Mouse (Mus musculus) liver, embryonic 14.5 days (tissue): ENCODE data around the gene Foxn3. TPM values are rescaled to one million over a fixed set of nuclear protein-coding genes. Genes with fewer than 3 reads are reported as not detected.

Source experiments
- ATAC-seq: fragments of 200-750 bp; cut with Nextera tagmentation; 2 replicates; pipeline ENCODE4 v1.8.0; 2017; ENCODE audit warnings: moderate number of reproducible peaks, mild to moderate bottlenecking, moderate library complexity; ENCODE audit not compliant: insufficient read depth
- DNase-seq, 3 experiments: peaks; one replicate each; pipeline ENCODE4 v3.0.0-alpha.2; 2012 to 2013; ENCODE audit warnings: low read depth in 3 of 3, low spot score in 3 of 3
- H3K27ac ChIP-seq: fragments of 300-500 bp; sonication (generic); 2 replicates; pipeline ENCODE4 v1.5.1; 2014; ENCODE audit warnings: moderate library complexity, mild to moderate bottlenecking, control low read depth, inconsistent platforms
- H3K27me3 ChIP-seq: fragments of 300-500 bp; sonication (generic); 2 replicates; pipeline ENCODE4 v1.6.1; 2014; ENCODE audit warnings: mild to moderate bottlenecking, low read length, moderate library complexity; ENCODE audit not compliant: control insufficient read depth, insufficient read depth
- H3K36me3 ChIP-seq: fragments of 300-500 bp; sonication (generic); replicated peaks from 2 replicates; pipeline ENCODE4 v1.6.1; 2014; ENCODE audit warnings: low read depth; ENCODE audit not compliant: control insufficient read depth, insufficient read depth
- H3K4me1 ChIP-seq, 2 experiments: fragments of 200-500 bp in 1 of 2; fragments of 300-500 bp in 1 of 2; sonication (generic) in 1 of 2; replicated peaks; 2 replicates each; pipeline ENCODE4 v1.6.1; 2012 to 2014; ENCODE audit warnings: antibody characterized with exemption in 1 of 2, inconsistent platforms in 1 of 2, low read length in 1 of 2; ENCODE audit not compliant: control insufficient read depth in 2 of 2, insufficient read depth in 2 of 2
- H3K4me2 ChIP-seq: fragments of 300-500 bp; sonication (generic); 2 replicates; pipeline ENCODE4 v1.6.1; 2014; ENCODE audit warnings: low read depth, mild to moderate bottlenecking, control low read depth, moderate library complexity
- H3K4me3 ChIP-seq, 2 experiments: fragments of 200-500 bp in 1 of 2; fragments of 300-500 bp in 1 of 2; sonication (generic) in 1 of 2; 2 replicates each; pipeline ENCODE4 v1.5.1; 2012 to 2014; ENCODE audit warnings: low read depth in 2 of 2, low read length in 2 of 2, mild to moderate bottlenecking in 2 of 2, control low read depth in 1 of 2, inconsistent platforms in 1 of 2, moderate library complexity in 1 of 2; ENCODE audit not compliant: insufficient read depth in 1 of 2
- H3K9ac ChIP-seq: fragments of 300-500 bp; sonication (generic); replicated peaks from 2 replicates; pipeline ENCODE4 v1.6.1; 2014; ENCODE audit warnings: mild to moderate bottlenecking, control low read depth, moderate library complexity
- H3K9me3 ChIP-seq: fragments of 300-500 bp; sonication (generic); 2 replicates; pipeline ENCODE4 v1.6.1; 2016; ENCODE audit warnings: low read length, mixed read lengths; ENCODE audit not compliant: control insufficient read depth
- CTCF ChIP-seq: IDR thresholded peaks from 2 replicates; pipeline ENCODE4 v1.5.1; 2016; ENCODE audit warnings: antibody characterized with exemption, low read depth, control low read depth
- EP300 ChIP-seq: IDR thresholded peaks from 2 replicates; pipeline ENCODE4 v1.6.1; 2016; ENCODE audit warnings: antibody characterized with exemption, low read depth
- WGBS: fragments of 180-500 bp; shearing (Covaris S2); extraction: QIAGEN DNeasy Blood & Tissue Kit; methylation state at CpG from one replicate; pipeline ENCODE4 v1.1.7; 2014; ENCODE audit not compliant: insufficient replicate concordance; 5-methylcytosine and 5-hydroxymethylcytosine counted together
- polyA plus RNA-seq, 2 experiments: library from polyadenylated mRNA; depleted of rRNA in 1 of 2; stranded (reverse) in 1 of 2; unstranded in 1 of 2; fragments of >200 nt; fragmentation: Nextera tagmentation in 1 of 2; extraction: Ambion mirVana in 1 of 2; gene quantifications; 2 replicates each; pipeline versions ENCODE4 v1.2.1 to v1.2.3; 2012 to 2014

Foxn3 gene
- polyA plus RNA-seq, 2 experiments, result 2.7 to 13.6 TPM

GRCm38 (mm10) chr12:99510759-99511158 lies 52.6 kb downstream of the Foxn3 start:
- H3K27me3 ChIP-seq, result no peaks in the 10 kb centered on the region
- no peak overlapping the region for H3K9ac ChIP-seq
- no peak for ATAC-seq
- no peaks in the 10 kb centered on the region for H3K36me3 ChIP-seq
- H3K4me3 ChIP-seq, result no peak overlapping the region
- DNase-seq, result no peak
- WGBS, result 63% methylated on average over 5 of the region's 5 CpGs
- H3K9me3 ChIP-seq, result no peaks in the 10 kb centered on the region
- no peak overlapping the region for H3K27ac ChIP-seq
- no peak for TF ChIP-seq CTCF
- H3K4me2 ChIP-seq, result no peak overlapping the region
- H3K4me1 ChIP-seq, result peaks cover 0 to 4% of the 10 kb centered on the region in 2 experiments; a peak in 1 of 4 replicates

- H3K4me1 ChIP-seq, result no peaks in the 10 kb centered on the region
- TF ChIP-seq EP300 (no peak), CTCF (no peak)
- no peak overlapping the region for H3K9ac ChIP-seq
- no peak for ATAC-seq
- H3K4me2 ChIP-seq, result no peak overlapping the region
- no peaks in the 10 kb centered on the region for H3K27me3 ChIP-seq
- WGBS, result 63% methylated on average over 4 of the region's 4 CpGs
- H3K36me3 ChIP-seq, result no peaks in the 10 kb centered on the region
- no peaks in the 10 kb centered on the region for H3K9me3 ChIP-seq
- no peak overlapping the region for H3K27ac ChIP-seq
- DNase-seq, result no peak
- H3K4me3 ChIP-seq, result no peak overlapping the region
Observed at GRCm38 (mm10) chr12:99502225-99502624, 61.2 kb downstream of the Foxn3 start.

GRCm38 (mm10) chr12:99498978-99499694 lies 64.2 kb downstream of the Foxn3 start:
- TF ChIP-seq CTCF (no peak), EP300 (no peak)
- ATAC-seq (no peak), DNase-seq (no peak)
- Histone ChIP-seq H3K36me3 (no peaks in the 10 kb centered on the region), H3K4me1 (no peaks in the 10 kb centered on the region), H3K4me3 (no peak overlapping the region), H3K27ac (no peak overlapping the region), H3K9me3 (no peaks in the 10 kb centered on the region), H3K9ac (no peak overlapping the region), H3K27me3 (no peaks in the 10 kb centered on the region), H3K4me2 (no peak overlapping the region)
- 64% methylated on average over 9 of the region's 9 CpGs for WGBS

GRCm38 (mm10) chr12:99498189-99498977 lies 65.0 kb downstream of the Foxn3 start:
- no peak for DNase-seq
- no peaks in the 10 kb centered on the region for H3K4me1 ChIP-seq
- H3K9me3 ChIP-seq, result no peaks in the 10 kb centered on the region

GRCm38 (mm10) chr12:99496945-99497344 lies 66.4 kb downstream of the Foxn3 start:
- ATAC-seq, result no peak
- no peaks in the 10 kb centered on the region for H3K27me3 ChIP-seq
- H3K4me3 ChIP-seq, result no peak overlapping the region
- WGBS, result 50% methylated on average over 3 of the region's 3 CpGs
- no peak overlapping the region for H3K4me2 ChIP-seq
- no peaks in the 10 kb centered on the region for H3K4me1 ChIP-seq
- DNase-seq, result no peak
- H3K9me3 ChIP-seq, result no peaks in the 10 kb centered on the region
- no peaks in the 10 kb centered on the region for H3K36me3 ChIP-seq
- H3K27ac ChIP-seq, result no peak overlapping the region
- no peak overlapping the region for H3K9ac ChIP-seq
- TF ChIP-seq CTCF (no peak), EP300 (no peak)

More at GRCm38 (mm10) chr12:99498189-99498977, 65.0 kb downstream of the Foxn3 start:
- ATAC-seq, result no peak
- Histone ChIP-seq H3K9ac (no peak overlapping the region), H3K4me2 (no peak overlapping the region), H3K27ac (no peak overlapping the region), H3K27me3 (no peaks in the 10 kb centered on the region), H3K4me3 (no peak overlapping the region), H3K36me3 (no peaks in the 10 kb centered on the region)
- no peak for TF ChIP-seq EP300
- TF ChIP-seq CTCF, result no peak
- WGBS, result 69% methylated on average over 18 of the region's 18 CpGs
